Mouse (Mus musculus) ES-Bruce4 (cell line): ENCODE results near the gene Ank3. TPM values are rescaled to one million over a fixed set of nuclear protein-coding genes. Genes with fewer than 3 reads are reported as not detected.

Experiments used
- H3K27ac ChIP-seq: 2 replicates; pipeline ENCODE4 v1.5.1; 2012; ENCODE audit warnings: low read length, inconsistent platforms; ENCODE audit not compliant: insufficient read depth
- H3K27me3 ChIP-seq: 2 replicates; pipeline ENCODE4 v1.6.1; 2012; ENCODE audit warnings: mild to moderate bottlenecking, low read length, inconsistent platforms; ENCODE audit not compliant: control insufficient read depth, poor library complexity, insufficient read depth, severe bottlenecking
- H3K36me3 ChIP-seq: 2 replicates; pipeline ENCODE4 v1.6.1; 2012; ENCODE audit warnings: inconsistent platforms, mild to moderate bottlenecking, low read length, moderate library complexity; ENCODE audit not compliant: control insufficient read depth, poor library complexity, insufficient read depth, severe bottlenecking
- H3K4me1 ChIP-seq: one replicate; pipeline ENCODE4 v1.8.1; 2011; ENCODE audit warnings: low read length; ENCODE audit not compliant: control insufficient read depth, insufficient read depth
- H3K4me3 ChIP-seq: 2 replicates; pipeline ENCODE4 v1.5.1; 2011; ENCODE audit warnings: low read depth, mild to moderate bottlenecking, low read length
- H3K9ac ChIP-seq: 2 replicates; pipeline ENCODE4 v1.6.1; 2012; ENCODE audit warnings: low read depth, mild to moderate bottlenecking, inconsistent platforms; ENCODE audit not compliant: poor library complexity, severe bottlenecking
- H3K9me3 ChIP-seq: replicated peaks from 2 replicates; pipeline ENCODE4 v1.6.1; 2012; ENCODE audit warnings: mild to moderate bottlenecking, low read length, inconsistent platforms; ENCODE audit not compliant: control insufficient read depth, poor library complexity, insufficient read depth, severe bottlenecking
- CTCF ChIP-seq: IDR thresholded peaks from one replicate; pipeline ENCODE4 v1.8.1; 2011; ENCODE audit warnings: low read depth, low read length
- EP300 ChIP-seq: IDR thresholded peaks from 2 replicates; pipeline ENCODE4 v1.6.1; 2011; ENCODE audit warnings: low read depth, low read length; ENCODE audit not compliant: insufficient read depth
- POLR2A ChIP-seq: IDR thresholded peaks from one replicate; pipeline ENCODE4 v1.8.1; 2011; ENCODE audit warnings: low read length; ENCODE audit not compliant: insufficient read depth
- polyA plus RNA-seq: library from polyadenylated mRNA; stranded (reverse); fragments of >200 nt; gene quantifications from 2 replicates; pipeline ENCODE4 v1.2.4, GENCODE M21; 2011; ENCODE audit warnings: low read depth; ENCODE audit not compliant: missing spikeins, insufficient read depth, insufficient read length

The Ank3 gene
- polyA plus RNA-seq, 1 experiment = 61.0 TPM

GRCm38 (mm10) chr10:69373796-69374550, 24.6 kb upstream of the Ank3 start:
- no peaks in the 10 kb centered on the region; the same call in 1 of the 2 replicates for H3K9me3 ChIP-seq
- no peak for TF ChIP-seq POLR2A
- TF ChIP-seq CTCF = no peak
- no peak for TF ChIP-seq EP300
- H3K4me3 ChIP-seq = no peak overlapping the region; the same call in 1 of the 2 replicates
- H3K4me1 ChIP-seq = no peaks in the 10 kb centered on the region
- no peak overlapping the region for H3K9ac ChIP-seq
- H3K36me3 ChIP-seq = no peaks in the 10 kb centered on the region
- H3K27me3 ChIP-seq = no peaks in the 10 kb centered on the region
- no peak overlapping the region for H3K27ac ChIP-seq

- Histone ChIP-seq H3K4me3 (no peak overlapping the region), H3K36me3 (no peaks in the 10 kb centered on the region), H3K9ac (no peak overlapping the region), H3K9me3 (no peaks in the 10 kb centered on the region; the same call in 1 of the 2 replicates), H3K4me1 (no peaks in the 10 kb centered on the region), H3K27me3 (no peaks in the 10 kb centered on the region), H3K27ac (no peak overlapping the region)
- TF ChIP-seq POLR2A (no peak), EP300 (no peak), CTCF (peak; percentile 98)
Observed at GRCm38 (mm10) chr10:69375154-69375553, 23.4 kb upstream of the Ank3 start.

GRCm38 (mm10) chr10:69383186-69383585, 15.4 kb upstream of the Ank3 start:
- Histone ChIP-seq H3K9ac (no peak overlapping the region), H3K9me3 (no peaks in the 10 kb centered on the region), H3K27me3 (no peaks in the 10 kb centered on the region), H3K4me3 (no peak overlapping the region), H3K27ac (no peak overlapping the region), H3K36me3 (no peaks in the 10 kb centered on the region), H3K4me1 (peaks cover 2% of the 10 kb centered on the region)
- TF ChIP-seq EP300 = no peak
- no peak for TF ChIP-seq CTCF
- no peak for TF ChIP-seq POLR2A

- Histone ChIP-seq H3K9ac (no peak overlapping the region), H3K9me3 (no peaks in the 10 kb centered on the region), H3K27me3 (no peaks in the 10 kb centered on the region), H3K4me3 (no peak overlapping the region), H3K36me3 (no peaks in the 10 kb centered on the region), H3K4me1 (peaks cover 2% of the 10 kb centered on the region), H3K27ac (no peak overlapping the region)
- TF ChIP-seq EP300 = no peak
- TF ChIP-seq CTCF = no peak
- TF ChIP-seq POLR2A = no peak
Observed at GRCm38 (mm10) chr10:69384640-69385039, 13.9 kb upstream of the Ank3 start.

GRCm38 (mm10) chr10:69385136-69385535, 13.4 kb upstream of the Ank3 start:
- no peak overlapping the region for H3K4me3 ChIP-seq
- TF ChIP-seq CTCF (no peak), EP300 (no peak), POLR2A (no peak)
- no peaks in the 10 kb centered on the region for H3K36me3 ChIP-seq
- peaks cover 2% of the 10 kb centered on the region for H3K4me1 ChIP-seq
- no peaks in the 10 kb centered on the region for H3K27me3 ChIP-seq
- no peak overlapping the region for H3K27ac ChIP-seq
- H3K9me3 ChIP-seq = no peaks in the 10 kb centered on the region
- H3K9ac ChIP-seq = no peak overlapping the region

- Histone ChIP-seq H3K4me1 (peaks cover 2% of the 10 kb centered on the region), H3K9ac (no peak overlapping the region), H3K36me3 (no peaks in the 10 kb centered on the region), H3K27me3 (no peaks in the 10 kb centered on the region), H3K27ac (no peak overlapping the region), H3K9me3 (no peaks in the 10 kb centered on the region), H3K4me3 (no peak overlapping the region)
- TF ChIP-seq EP300 (no peak), POLR2A (no peak), CTCF (no peak)
Observed at GRCm38 (mm10) chr10:69386767-69387166, 11.8 kb upstream of the Ank3 start.
